Mouse (Mus musculus) ES-E14 (cell line): ENCODE measurements around the gene Itm2b. TPM values are rescaled to one million over a fixed set of nuclear protein-coding genes. Genes with fewer than 3 reads are reported as not detected.

ENCODE experiments used
- DNase-seq: peaks from one replicate; pipeline ENCODE4 v3.0.0-alpha.2; 2013; ENCODE audit warnings: low read depth, low spot score
- H3K27ac ChIP-seq: 2 replicates; pipeline ENCODE4 v1.5.1; 2012; ENCODE audit warnings: low read depth, mild to moderate bottlenecking, low read length, moderate library complexity, mixed read lengths; ENCODE audit not compliant: poor library complexity, insufficient read depth, severe bottlenecking
- H3K36me3 ChIP-seq: 2 replicates; pipeline ENCODE4 v1.6.1; 2012; ENCODE audit warnings: mild to moderate bottlenecking, low read length, moderate library complexity, mixed read lengths; ENCODE audit not compliant: control insufficient read depth, poor library complexity, insufficient read depth, severe bottlenecking
- H3K4me1 ChIP-seq, 2 experiments: fragments of 150-350 bp in 1 of 2; sonication (generic) in 1 of 2; 2 replicates each; pipeline ENCODE4 v1.6.1; 2012; ENCODE audit warnings: low read length in 2 of 2, mild to moderate bottlenecking in 1 of 2, mixed read lengths in 1 of 2; ENCODE audit not compliant: control insufficient read depth in 2 of 2, insufficient read depth in 2 of 2, poor library complexity in 1 of 2
- H3K4me3 ChIP-seq, 2 experiments: fragments of 150-350 bp in 1 of 2; sonication (generic) in 1 of 2; 2 replicates each; pipeline ENCODE4 v1.5.1; 2012; ENCODE audit warnings: low read length in 2 of 2, low read depth in 1 of 2, mild to moderate bottlenecking in 1 of 2, mixed read lengths in 1 of 2; ENCODE audit not compliant: insufficient read depth in 1 of 2, poor library complexity in 1 of 2, severe bottlenecking in 1 of 2
- H3K9ac ChIP-seq: 2 replicates; pipeline ENCODE4 v1.6.1; 2012; ENCODE audit warnings: low read depth, mild to moderate bottlenecking, low read length, mixed read lengths; ENCODE audit not compliant: poor library complexity, insufficient read depth, severe bottlenecking
- H3K9me3 ChIP-seq: fragments of 150-350 bp; sonication (generic); 2 replicates; pipeline ENCODE4 v1.6.1; 2012; ENCODE audit warnings: low read depth, mild to moderate bottlenecking, low read length; ENCODE audit not compliant: control insufficient read depth, insufficient read depth
- CHD2 ChIP-seq: IDR thresholded peaks from 2 replicates; pipeline ENCODE4 v1.6.1; 2014; ENCODE audit warnings: mild to moderate bottlenecking, low read depth, low read length, inconsistent platforms
- HCFC1 ChIP-seq: IDR thresholded peaks from 2 replicates; pipeline ENCODE4 v1.6.1; 2012; ENCODE audit warnings: low read length, inconsistent platforms, borderline replicate concordance; ENCODE audit not compliant: insufficient read depth
- MAFK ChIP-seq: IDR thresholded peaks from 2 replicates; pipeline ENCODE4 v1.6.1; 2014; ENCODE audit warnings: mild to moderate bottlenecking, low read depth, low read length, inconsistent platforms; ENCODE audit not compliant: insufficient read depth
- ZC3H11A ChIP-seq: IDR thresholded peaks from 2 replicates; pipeline ENCODE4 v1.6.1; 2012; ENCODE audit warnings: low read depth, mild to moderate bottlenecking, inconsistent platforms, low read length, borderline replicate concordance
- ZNF384 ChIP-seq: IDR thresholded peaks from 2 replicates; pipeline ENCODE4 v1.6.1; 2012; ENCODE audit warnings: low read depth, low read length, inconsistent platforms
- in situ Hi-C, 2 experiments: fragments of 600-800 bp; cut with MboI; formaldehyde crosslinking; loops; one replicate each; pipeline ENCODE4 v1.15.1; 2025; ENCODE audit warnings: low sequenced_read_pairs in 2 of 2, inconsistent platforms in 1 of 2; ENCODE audit not compliant: unreplicated experiment in 2 of 2
- total RNA-seq: library from RNA; depleted of rRNA; stranded (reverse); fragments of 300-350 nt; gene quantifications from 2 replicates; pipeline ENCODE4 v1.2.3, GENCODE M21; 2012

Gene Itm2b
- total RNA-seq, 1 experiment: 97.7 TPM

- in situ Hi-C loops: no loop called here
- H3K9me3 ChIP-seq: no peaks in the 10 kb centered on the region
- no peaks in the 10 kb centered on the region for H3K4me1 ChIP-seq
- TF ChIP-seq ZNF384 (no peak), MAFK (no peak), ZC3H11A (no peak), CHD2 (no peak), HCFC1 (no peak)
- no peak overlapping the region for H3K4me3 ChIP-seq
- H3K9ac ChIP-seq: no peak overlapping the region
- H3K27ac ChIP-seq: no peak overlapping the region
- no peaks in the 10 kb centered on the region; the same call in 1 of the 2 replicates for H3K36me3 ChIP-seq
- no peak for DNase-seq
Observed at GRCm38 (mm10) chr14:73374315-73374890, 10.7 kb downstream of the Itm2b start.

- no peaks in the 10 kb centered on the region for H3K9me3 ChIP-seq
- H3K36me3 ChIP-seq: no peaks in the 10 kb centered on the region; the same call in 1 of the 2 replicates
- no peaks in the 10 kb centered on the region for H3K4me1 ChIP-seq
Observed at GRCm38 (mm10) chr14:73373606-73374005, 11.5 kb downstream of the Itm2b start.

GRCm38 (mm10) chr14:73372990-73373389 is 12.1 kb downstream of the Itm2b start:
- no peak for TF ChIP-seq CHD2
- in situ Hi-C loops: no loop called here
- no peak for DNase-seq
- Histone ChIP-seq H3K27ac (no peak overlapping the region), H3K4me1 (no peaks in the 10 kb centered on the region), H3K9ac (no peak overlapping the region), H3K4me3 (no peak overlapping the region), H3K9me3 (no peaks in the 10 kb centered on the region), H3K36me3 (peaks cover 4% of the 10 kb centered on the region; the same call in 1 of the 2 replicates)

More at GRCm38 (mm10) chr14:73373606-73374005, 11.5 kb downstream of the Itm2b start:
- TF ChIP-seq ZC3H11A (no peak), HCFC1 (no peak), MAFK (no peak), CHD2 (no peak), ZNF384 (no peak)
- H3K27ac ChIP-seq: no peak overlapping the region
- H3K4me3 ChIP-seq: no peak overlapping the region
- no peak for DNase-seq
- H3K9ac ChIP-seq: no peak overlapping the region
- in situ Hi-C loops: no loop called here

- H3K9me3 ChIP-seq: no peaks in the 10 kb centered on the region
- peaks cover 8% of the 10 kb centered on the region; the same call in 1 of the 2 replicates for H3K36me3 ChIP-seq
- no peak for DNase-seq
- in situ Hi-C loops: no loop called here
- TF ChIP-seq ZNF384: no peak
- no peak overlapping the region for H3K27ac ChIP-seq
- no peak overlapping the region for H3K9ac ChIP-seq
- H3K4me3 ChIP-seq: no peak overlapping the region
- no peaks in the 10 kb centered on the region for H3K4me1 ChIP-seq
Observed at GRCm38 (mm10) chr14:73371577-73371976, 13.5 kb downstream of the Itm2b start.

- no peak for DNase-seq
- no peaks in the 10 kb centered on the region for H3K4me1 ChIP-seq
- peaks cover 13% of the 10 kb centered on the region for H3K36me3 ChIP-seq
- H3K27ac ChIP-seq: no peak overlapping the region
- H3K9ac ChIP-seq: no peak overlapping the region
- in situ Hi-C loops: no loop called here
- H3K9me3 ChIP-seq: no peaks in the 10 kb centered on the region
- TF ChIP-seq ZNF384 (no peak), ZC3H11A (no peak), CHD2 (no peak), HCFC1 (no peak), MAFK (no peak)
- H3K4me3 ChIP-seq: no peak overlapping the region
Observed at GRCm38 (mm10) chr14:73370695-73371372, 14.3 kb downstream of the Itm2b start.
